Comparison of ENCODE assay signal across 17 mouse cellular contexts in genomic region chr11:60422046-60422668, GRCm38 (mm10). TPM values are rescaled to one million over a fixed set of nuclear protein-coding genes. Genes with fewer than 3 reads are reported as not detected.
A peak's percentile ranks its signal among the peaks of the same experiment; 100 is the strongest.
DNase-seq lines count a peak whose midpoint lies in the region; ATAC-seq and TF ChIP-seq lines count a peak whose summit lies in the region.
"Had no signal": no experiment of that assay in that cellular context is flagged by ENCODE, and none has a peak within 500 bp of the region (broad histone marks: within the 10 kb centered on the region; RNA-seq: fewer than 3 reads in every experiment).

No protein-coding gene starts in this region.

- no peak overlapping the region for H3K9ac ChIP-seq in kidney, postnatal 0 days (ENCODE audit: low read depth, low read length)
- H3K9ac ChIP-seq: liver, embryonic 13.5 days; midbrain, embryonic 15.5 days had no signal

- H3K27ac ChIP-seq in cerebellum, adult 2 months (ENCODE audit: insufficient read depth, low read length): no peak overlapping the region
- no peak overlapping the region for H3K27ac ChIP-seq in kidney, postnatal 0 days
- H3K27ac ChIP-seq: liver, embryonic 13.5 days; midbrain, embryonic 15.5 days had no signal

- no peak for ATAC-seq in kidney, postnatal 0 days (replicated peaks; ENCODE audit: low FRiP score, low read depth)
- ATAC-seq: midbrain, embryonic 15.5 days had no signal

- H3K9me3 ChIP-seq in kidney, postnatal 0 days (replicated peaks; ENCODE audit: low read length): no peaks in the 10 kb centered on the region
- H3K9me3 ChIP-seq: liver, embryonic 13.5 days; midbrain, embryonic 15.5 days had no signal

- no peak overlapping the region for H3K4me3 ChIP-seq in cerebellum, adult 2 months (replicated peaks; ENCODE audit: insufficient read depth, low read depth, low read length)
- no peak overlapping the region for H3K4me3 ChIP-seq in kidney, postnatal 0 days (replicated peaks; ENCODE audit: low read depth, low read length)
- H3K4me3 ChIP-seq: erythroblast, embryonic 14.5 days; liver, embryonic 13.5 days; midbrain, embryonic 15.5 days had no signal

- no peak overlapping the region for H3K4me2 ChIP-seq in kidney, postnatal 0 days (ENCODE audit: low read length)
- H3K4me2 ChIP-seq: liver, embryonic 13.5 days; midbrain, embryonic 15.5 days had no signal

- WGBS in cerebellum, adult 2 months: 60% methylated on average over 6 of the region's 6 CpGs
- 55% methylated on average over 5 of the region's 6 CpGs for whole genome bisulfite sequencing in kidney, postnatal 0 days

- H3K36me3 ChIP-seq in kidney, postnatal 0 days (ENCODE audit: insufficient read depth, low read length): 0 out of 2 replicates have a peak, but pooled peaks cover 12% of the 10 kb centered on the region

- H3K27me3 ChIP-seq in cerebellum, adult 2 months (ENCODE audit: control insufficient read depth, insufficient read depth, low read length): no peaks in the 10 kb centered on the region
- no peaks in the 10 kb centered on the region for H3K27me3 ChIP-seq in kidney, postnatal 0 days (ENCODE audit: insufficient read depth, low read length)
- H3K27me3 ChIP-seq: liver, embryonic 13.5 days; midbrain, embryonic 15.5 days had no signal

- DNase-seq in cerebellum, adult 2 months: peak in 1 of 2 experiments; percentile 23
- DNase-seq in cerebellum, postnatal 36 days: no peak
- peak; percentile 24 for DNase-seq in kidney, postnatal 0 days (ENCODE audit: low spot score)
- no peak for DNase-seq in kidney, adult 11 months
- peak; percentile 21 to 29 for DNase-seq in B cell, adult 2 months
- DNase-seq in brain, adult 2 months (ENCODE audit: low read depth, low spot score): peak; percentile 66
- DNase-seq in urinary bladder, postnatal 4 days (ENCODE audit: low spot score in 2 of 2): no peak
- no peak for DNase-seq in gastrocnemius, adult 18-20 months (ENCODE audit: low spot score)
- DNase-seq: cerebellum, adult 11-12 months; gastrocnemius, postnatal 36 days; kidney, adult 8-10 months; layer of hippocampus, postnatal 36 days; liver, embryonic 13.5 days; thymus, postnatal 4 days had no signal

- peaks cover 3% of the 10 kb centered on the region; the same call in 1 of the 2 replicates for H3K4me1 ChIP-seq in cerebellum, adult 2 months (ENCODE audit: control insufficient read depth, insufficient read depth, low read length)
- peaks cover 8% of the 10 kb centered on the region; the same call in 1 of the 2 replicates for H3K4me1 ChIP-seq in kidney, postnatal 0 days (replicated peaks; ENCODE audit: insufficient read depth, low read length)

- TF ChIP-seq CTCF in cerebellum, adult 2 months (IDR thresholded peaks at IDR 0.05; ENCODE audit: borderline replicate concordance, insufficient read depth, low read depth, low read length): peak; percentile 8; the same call in 1 of the 2 replicates
- peak; percentile 36; the same call in 1 of the 2 replicates for TF ChIP-seq CTCF in kidney, postnatal 0 days (IDR thresholded peaks at IDR 0.05; ENCODE audit: low read depth)

- TF ChIP-seq POLR2A in cerebellum, adult 2 months (IDR thresholded peaks at IDR 0.05; ENCODE audit: borderline replicate concordance, insufficient read depth, low read length): no peak

RNA-seq across cellular contexts. Expression of gene Atpaf2, which starts 3.9 kb away (rescaled TPM):
- polyA plus RNA-seq in cerebellum, adult 2 months (2012; rRNA removed): 31.3 and 33.4 TPM in 2 replicates
- 41.2 and 44.2 TPM in 2 replicates for polyA plus RNA-seq in kidney, postnatal 0 days (2015; fragmentation: Nextera tagmentation; extraction: Ambion mirVana)
- 10 to 100 TPM; 27.5 to 28.0 TPM for total RNA-seq in gastrocnemius, adult 18-20 months (2021)

RNA-seq across cellular contexts. Expression of gene Gid4, which starts 5.2 kb away (rescaled TPM):
- 39.1 and 41.6 TPM in 2 replicates for polyA plus RNA-seq in cerebellum, adult 2 months (2012; rRNA removed)
- 18.3 and 19.2 TPM in 2 replicates for polyA plus RNA-seq in kidney, postnatal 0 days (2015; fragmentation: Nextera tagmentation; extraction: Ambion mirVana)
- total RNA-seq in gastrocnemius, adult 18-20 months (2021): 10 to 100 TPM; 62.9 to 69.0 TPM

RNA-seq across cellular contexts. Expression of gene Drg2, which starts 32.2 kb away (rescaled TPM):
- polyA plus RNA-seq in cerebellum, adult 2 months (2012; rRNA removed): 101 and 110 TPM in 2 replicates
- 77.4 and 80.7 TPM in 2 replicates for polyA plus RNA-seq in kidney, postnatal 0 days (2015; fragmentation: Nextera tagmentation; extraction: Ambion mirVana)
- total RNA-seq in gastrocnemius, adult 18-20 months (2021): 10 to 100 TPM; 23.0 to 25.1 TPM

RNA-seq across cellular contexts. Expression of gene Myo15, which starts 47.0 kb away (rescaled TPM):
- polyA plus RNA-seq in cerebellum, adult 2 months (2012; rRNA removed): 3.1 and 4.6 TPM in 2 replicates
- 0.13 and 0.19 TPM in 2 replicates for polyA plus RNA-seq in kidney, postnatal 0 days (2015; fragmentation: Nextera tagmentation; extraction: Ambion mirVana)
- total RNA-seq in gastrocnemius, adult 18-20 months (2021): under 1 TPM in 1 of 2 experiments, not detected in 1; 0.05 TPM
- total RNA-seq: gastrocnemius, postnatal 36 days had no signal
- polyA plus RNA-seq: C2C12 had no signal

Comparison
In these comparisons a context has a peak if more than half of its experiments do, and no peak if none do; other contexts are left out.
1. DNase-seq: peak in kidney, postnatal 0 days (single experiment), B cell, adult 2 months (2 of 2) and brain, adult 2 months (single experiment); none in cerebellum, postnatal 36 days (0 of 2), kidney, adult 11 months (single experiment), urinary bladder, postnatal 4 days (0 of 2) and gastrocnemius, adult 18-20 months (single experiment).